Mouse (Mus musculus) gastrocnemius, postnatal 4 days (tissue): ENCODE measurements at regions not wholly inside any gene's neighbourhood (a gene's known extent, or its start where the extent isn't known, plus 50 kb on each side); places are given as distances from the start of the nearest gene placed in this dataset.
"Not testable (repeated sequence)": the region's sequence is repeated elsewhere in the genome, so short reads cannot be mapped to it uniquely, and the experiment has no call there.

Experiments used
- DNase-seq, 2 experiments: peaks; one replicate each; pipeline ENCODE4 v3.0.0; 2021 to 2022; ENCODE audit warnings: low spot score in 2 of 2, mixed read lengths in 2 of 2

DNA sequence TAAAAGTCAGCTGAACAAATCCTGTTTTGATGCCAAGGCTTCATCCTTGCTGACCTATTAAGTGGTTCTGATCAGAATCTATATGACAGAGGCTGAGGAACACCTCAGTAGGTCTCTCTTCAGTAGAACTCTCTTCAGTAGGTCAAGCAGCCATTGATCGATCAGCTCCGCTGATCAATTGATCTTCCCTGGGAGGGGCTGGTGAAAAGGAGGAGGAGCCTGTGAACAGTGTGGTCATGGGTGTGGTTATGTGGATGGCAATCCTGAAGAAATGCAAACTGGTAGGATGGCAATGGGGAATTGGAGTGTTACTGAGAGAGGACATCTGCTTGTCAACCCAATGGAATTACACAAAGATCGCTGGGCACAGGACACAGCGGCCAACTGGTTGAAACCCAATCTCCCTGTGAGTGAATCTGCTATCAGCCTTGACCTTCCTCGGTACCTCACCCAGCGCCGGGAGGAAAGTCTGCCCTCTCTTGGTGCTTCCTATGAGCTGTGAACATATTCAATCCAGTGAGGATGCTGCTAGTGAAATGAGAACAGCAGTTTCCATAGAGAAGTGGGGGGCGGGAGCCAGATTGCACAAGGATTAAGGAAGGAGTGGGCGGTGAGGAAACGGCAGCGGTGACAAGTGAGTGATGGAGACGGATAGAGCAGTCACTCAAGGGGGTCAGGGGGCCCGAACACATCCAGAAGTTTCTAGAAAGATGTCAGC, 213.9 kb downstream of the 3100002H09Rik start:
- DNase-seq: no peak

DNA sequence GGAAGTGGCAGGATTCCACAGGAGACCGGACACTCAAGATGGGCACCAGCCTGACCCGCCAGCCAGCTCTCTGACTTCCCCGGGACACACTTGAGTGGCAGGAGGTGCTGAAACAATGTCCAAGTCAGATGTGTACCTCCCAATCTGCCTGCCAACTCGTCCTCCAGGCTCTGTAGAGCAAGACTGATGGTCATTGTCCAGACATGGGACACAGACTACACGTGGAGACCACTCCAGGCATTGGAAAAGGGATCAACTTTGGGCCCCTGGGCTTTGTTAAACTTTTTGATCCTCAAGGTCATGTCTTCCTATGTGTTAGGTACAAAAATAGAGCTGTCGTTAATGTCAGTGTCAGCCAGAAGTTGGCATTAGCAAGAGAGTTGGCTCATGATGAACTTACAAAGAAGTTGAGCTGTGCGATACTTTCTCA, 214.6 kb downstream of the 3100002H09Rik start:
- DNase-seq: no peak

DNA sequence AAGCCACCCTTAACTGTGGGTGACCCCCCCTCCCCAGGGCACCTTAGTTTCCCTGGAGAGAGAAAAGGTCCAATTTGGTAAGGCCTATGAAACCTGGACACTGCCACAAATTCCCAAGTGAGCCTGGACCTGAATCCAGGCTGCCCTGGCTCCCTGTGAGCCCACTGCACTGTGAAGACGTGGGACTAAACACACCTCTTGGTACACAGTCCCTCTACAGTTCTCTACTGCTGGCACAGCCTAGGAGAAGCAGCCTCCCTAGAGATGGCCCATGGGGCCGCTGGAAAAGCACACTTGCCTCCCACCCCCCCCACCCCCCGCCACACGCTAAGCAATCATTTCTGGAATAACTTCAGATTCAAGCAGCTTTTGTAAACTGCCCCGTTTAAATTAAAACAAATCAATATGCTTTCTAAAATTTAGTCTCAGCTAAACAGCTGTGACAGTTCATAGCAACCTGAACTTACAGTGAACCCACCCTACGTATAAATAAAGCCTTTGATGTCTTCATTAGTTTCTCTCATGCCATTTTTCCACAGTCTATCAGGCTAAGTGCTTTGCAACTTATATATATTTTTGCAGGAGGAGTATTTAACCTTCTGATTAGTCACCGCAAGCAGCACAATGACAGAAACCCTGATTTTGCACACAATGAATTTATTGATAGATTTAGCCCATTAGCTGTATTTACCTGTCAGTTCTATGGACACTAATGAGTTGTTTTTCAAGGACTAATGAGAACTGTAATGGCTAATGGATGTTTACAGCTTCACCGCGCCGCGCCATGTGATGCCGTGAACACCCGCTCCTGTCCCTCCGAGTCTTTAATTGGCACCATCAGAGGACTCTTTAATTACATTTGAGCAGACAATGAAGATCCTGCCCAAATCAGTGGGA, 215.3 kb downstream of the 3100002H09Rik start:
- no peak for DNase-seq

DNA sequence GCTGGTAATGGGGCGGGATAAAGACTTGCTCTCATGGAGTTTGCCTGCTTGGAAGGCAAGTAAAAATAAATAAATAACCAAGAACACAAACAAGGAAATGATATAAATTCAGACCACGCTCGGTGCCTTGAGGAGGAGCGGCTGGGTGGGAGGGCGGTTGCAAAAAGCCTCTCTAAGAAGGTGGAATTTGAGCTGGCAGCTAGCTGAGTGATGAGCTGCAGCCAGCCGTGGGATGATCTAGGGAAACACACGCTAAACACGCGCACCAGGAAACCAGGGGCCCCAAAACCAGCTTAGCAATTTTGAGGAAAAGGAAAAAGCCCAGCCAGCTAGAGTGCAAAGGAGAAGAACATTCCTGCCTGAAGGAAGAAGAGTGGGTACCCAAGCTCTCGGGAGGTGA, 217.0 kb downstream of the 3100002H09Rik start:
- DNase-seq: no peak

DNA sequence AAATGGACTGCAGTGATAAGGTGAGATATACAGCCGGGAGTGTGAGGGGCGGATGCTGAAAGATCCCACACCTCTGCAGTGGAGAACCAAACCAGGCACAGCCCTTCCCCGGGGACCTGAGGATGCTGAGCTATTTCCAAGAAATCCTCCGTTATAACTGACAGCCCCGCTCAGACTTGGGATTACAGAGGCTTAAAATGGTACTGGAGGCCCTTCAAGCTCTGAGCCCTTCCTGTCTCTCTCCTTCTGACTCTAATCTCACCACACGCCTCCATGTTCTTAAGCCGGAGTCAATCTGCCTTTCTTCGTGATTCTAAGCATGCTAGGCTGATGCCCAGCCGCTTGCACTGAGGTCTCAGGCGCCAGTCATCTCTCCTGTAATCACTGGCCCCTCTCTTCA, 221.5 kb downstream of the 3100002H09Rik start:
- no peak for DNase-seq

DNA sequence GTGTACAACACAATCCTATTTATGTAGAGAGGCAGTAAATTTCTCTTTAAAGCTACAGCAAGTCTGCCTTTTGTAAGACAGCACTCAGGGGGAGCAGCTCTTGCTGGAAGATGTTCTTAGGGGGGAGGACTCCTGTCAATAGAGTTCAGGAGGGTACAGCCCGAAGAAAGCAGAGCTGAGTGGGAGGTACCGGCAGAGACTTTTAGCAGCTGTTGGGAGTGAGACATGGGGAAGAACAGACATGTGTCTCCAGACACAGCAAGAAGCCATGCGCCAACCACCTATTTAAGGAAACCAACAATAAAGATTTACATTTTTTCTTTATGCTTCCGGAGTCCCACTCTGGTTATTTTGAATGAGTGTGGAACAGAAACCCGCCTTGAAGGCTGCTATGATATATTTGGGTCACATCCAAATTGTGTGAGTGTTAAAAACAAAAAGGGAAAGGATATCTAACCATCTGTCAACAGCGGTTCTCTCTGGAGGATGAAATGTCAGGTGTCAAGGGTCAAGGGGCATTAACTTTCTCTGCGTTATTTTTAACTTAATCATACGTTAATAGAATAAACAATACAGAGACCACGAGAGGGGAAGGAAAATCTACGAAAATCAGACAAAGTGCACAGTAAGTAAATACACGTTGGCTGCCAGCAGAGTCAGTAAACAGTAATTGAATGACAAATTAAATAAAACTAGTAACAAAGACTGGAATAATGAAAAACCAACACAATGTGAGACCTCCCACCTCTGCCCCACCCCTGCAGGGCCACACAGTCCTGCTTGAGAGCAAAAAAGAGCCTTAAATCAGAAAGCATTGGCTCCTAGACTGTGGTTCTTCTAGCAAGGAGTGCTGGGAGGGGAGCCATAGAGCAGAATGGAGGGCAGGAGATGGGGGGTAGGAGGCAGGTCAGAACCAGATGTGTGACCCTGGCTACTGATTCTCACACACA, 225.2 kb downstream of the 3100002H09Rik start:
- DNase-seq: no peak

DNA sequence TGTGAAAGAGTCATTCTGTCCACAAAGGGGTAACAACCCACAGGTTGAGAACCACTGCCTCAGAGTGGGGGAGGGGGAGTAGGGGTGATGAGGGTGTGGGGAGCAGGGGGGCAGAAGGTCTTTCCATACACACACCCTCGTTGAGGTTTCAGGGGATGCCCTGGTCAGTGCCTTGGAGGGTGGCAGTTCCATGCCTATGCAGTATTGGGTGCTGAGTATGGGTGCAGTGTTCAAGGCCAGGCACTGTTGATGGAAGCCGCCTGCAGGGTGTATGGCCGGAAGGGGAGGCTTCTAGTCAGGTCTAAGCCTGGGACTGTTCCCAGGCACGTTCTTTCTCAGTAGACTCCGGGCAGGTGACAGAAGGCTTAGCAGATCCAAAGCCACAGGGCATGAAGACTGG, 234.1 kb downstream of the 3100002H09Rik start:
- DNase-seq: no peak

DNA sequence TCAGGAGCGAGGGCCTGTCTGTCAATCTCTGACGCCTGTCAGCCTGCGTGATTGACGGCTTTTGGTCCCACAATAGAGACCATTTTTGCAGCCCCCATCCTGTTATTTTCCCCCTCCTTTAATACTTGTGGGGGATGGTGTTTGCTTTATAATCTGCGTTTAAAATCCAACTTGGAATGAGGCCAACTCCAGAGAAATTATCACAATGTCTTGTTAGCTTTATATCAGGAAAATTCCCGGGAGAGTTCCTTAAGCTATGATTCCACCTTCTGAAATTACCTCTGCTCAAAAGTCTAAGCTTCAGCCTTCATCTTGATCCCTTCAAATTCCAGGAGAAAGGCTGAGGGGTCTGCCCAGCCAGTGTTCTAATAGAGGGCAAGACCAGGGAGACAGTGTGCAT, 235.0 kb downstream of the 3100002H09Rik start:
- no peak for DNase-seq

DNA sequence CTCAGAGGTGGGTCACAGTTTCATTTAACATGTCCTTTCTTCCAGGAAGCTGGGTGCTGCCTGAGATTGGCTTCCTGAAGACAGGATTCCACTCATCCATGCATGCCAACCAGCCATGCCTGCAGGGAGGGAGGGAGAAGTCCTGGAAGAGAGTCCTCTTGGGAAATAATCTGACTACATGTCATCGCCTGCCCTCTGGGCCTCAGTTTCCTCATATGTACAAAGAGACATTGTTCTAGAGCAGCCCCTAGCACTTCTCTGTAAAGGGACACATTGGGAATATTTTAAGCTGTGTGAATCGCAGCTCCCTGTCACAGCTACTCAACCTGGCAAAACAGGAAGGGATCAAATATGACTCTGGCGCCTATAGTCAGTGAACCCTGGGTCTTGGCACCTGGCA, 241.8 kb downstream of the 3100002H09Rik start:
- DNase-seq: no peak

DNA sequence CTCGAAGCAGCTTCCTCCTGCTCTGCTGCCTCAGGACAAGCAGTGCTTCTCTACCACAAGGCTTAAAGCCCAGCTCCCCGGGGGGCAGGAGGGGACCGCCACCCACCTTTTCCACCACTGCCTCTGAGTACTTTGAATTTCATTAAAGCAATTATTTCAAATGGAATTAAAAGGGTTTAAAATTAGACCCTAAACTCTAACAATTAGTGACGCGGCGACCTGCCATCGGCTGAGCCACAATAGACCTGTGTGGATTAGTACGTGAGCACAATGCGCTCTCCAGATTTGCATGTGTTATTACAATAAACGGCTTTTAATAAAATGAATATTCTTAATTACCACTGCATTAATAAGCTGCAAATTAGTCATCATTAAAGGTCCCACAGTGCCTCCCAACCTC, 242.5 kb downstream of the 3100002H09Rik start:
- no peak for DNase-seq

DNA sequence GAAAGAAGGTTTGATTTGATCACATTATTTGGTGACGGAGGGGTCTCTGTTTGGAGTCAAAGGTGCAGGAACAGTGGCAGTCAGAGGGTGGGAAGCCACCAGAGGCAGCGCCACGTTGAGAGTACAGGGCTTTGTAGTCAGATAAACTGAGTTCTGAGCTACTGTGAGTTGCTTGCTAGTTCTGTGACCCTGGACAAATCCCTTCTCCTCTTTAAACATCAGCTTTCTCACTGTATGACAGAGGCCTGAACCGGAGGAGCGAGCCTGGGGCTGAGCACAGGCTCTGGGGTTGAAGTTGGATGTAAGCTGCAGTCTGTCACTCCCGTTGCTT, 250.1 kb downstream of the 3100002H09Rik start:
- no peak for DNase-seq

DNA sequence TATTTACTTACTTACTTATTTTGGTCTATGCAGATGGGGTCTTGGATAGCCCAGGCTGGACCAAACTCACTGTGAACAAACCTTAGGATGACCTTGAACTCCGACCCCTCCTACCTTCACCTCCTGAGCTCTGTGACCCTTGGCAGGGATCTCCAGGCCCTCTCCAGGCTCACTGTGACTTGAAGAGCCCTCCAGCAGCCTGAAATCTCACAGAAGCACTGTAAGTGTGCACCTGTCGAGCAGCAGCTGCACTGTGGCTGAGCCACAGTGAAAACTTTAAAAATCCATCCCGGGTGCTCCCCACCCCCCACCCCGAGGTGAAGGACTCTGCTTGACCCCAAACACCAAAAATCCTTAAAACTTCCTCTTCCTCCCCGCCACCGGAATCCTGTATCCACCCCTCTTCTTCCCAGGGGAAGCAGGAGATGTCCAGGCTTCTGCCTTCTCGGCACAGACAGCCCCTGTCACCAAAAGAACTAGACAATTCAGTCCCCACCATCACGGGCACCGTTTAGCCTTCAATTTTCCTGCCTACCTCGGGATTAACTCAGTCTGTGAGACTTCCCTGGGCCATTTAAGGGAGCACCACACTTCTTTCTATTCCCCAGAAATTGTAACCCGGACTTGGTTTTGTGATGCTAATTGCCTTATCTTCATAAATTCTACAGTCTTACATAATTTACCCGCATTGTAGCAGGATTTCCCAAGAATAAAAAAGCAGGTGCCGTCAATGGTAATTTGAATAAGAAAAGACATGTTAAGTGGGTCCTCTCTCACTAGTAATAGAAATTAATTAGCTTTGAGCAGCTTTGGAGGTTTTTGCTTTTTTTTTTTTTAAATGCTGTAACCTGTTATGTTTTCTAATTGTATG, 250.7 kb downstream of the 3100002H09Rik start:
- DNase-seq: no peak

DNA sequence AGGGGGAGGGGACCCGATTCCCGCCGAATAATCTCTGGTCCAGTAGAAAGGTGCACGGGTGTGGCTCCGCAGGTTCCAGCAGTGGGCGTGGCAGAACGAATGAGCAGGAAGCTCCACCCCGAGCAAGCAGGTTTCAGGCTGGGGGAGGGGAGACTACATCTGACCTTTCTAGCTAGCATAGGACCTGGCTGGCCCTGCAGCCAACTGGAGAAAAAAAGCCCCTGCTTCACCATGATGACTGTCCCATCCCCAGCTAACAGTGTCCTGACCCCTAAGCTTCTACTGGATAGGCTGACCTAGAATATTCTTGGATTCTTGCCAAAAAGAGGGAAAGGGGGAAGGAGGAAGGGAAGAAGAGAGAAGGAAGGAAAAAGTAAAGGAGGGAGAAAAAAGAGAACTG, 252.1 kb downstream of the 3100002H09Rik start:
- DNase-seq: not testable (repeated sequence)

DNA sequence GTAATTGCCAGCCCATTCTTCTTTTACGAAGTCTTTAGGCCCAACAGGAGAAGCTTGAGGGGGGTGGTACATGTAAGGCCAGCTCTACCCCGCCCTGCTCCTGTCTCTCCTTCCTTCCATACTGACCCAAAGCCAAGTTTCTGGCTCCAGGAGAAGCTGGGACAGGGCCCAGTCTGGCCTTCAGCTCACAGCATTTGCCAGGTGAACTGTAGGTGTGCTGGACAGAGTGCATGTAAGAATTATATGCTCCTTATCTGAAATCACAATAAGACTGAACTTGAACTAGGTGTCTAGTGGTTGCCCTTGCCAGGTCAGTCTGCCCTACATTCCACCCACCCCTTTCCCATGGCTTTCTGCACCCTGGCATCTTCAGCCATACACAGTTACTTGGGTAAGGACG, 260.2 kb downstream of the 3100002H09Rik start:
- no peak for DNase-seq

DNA sequence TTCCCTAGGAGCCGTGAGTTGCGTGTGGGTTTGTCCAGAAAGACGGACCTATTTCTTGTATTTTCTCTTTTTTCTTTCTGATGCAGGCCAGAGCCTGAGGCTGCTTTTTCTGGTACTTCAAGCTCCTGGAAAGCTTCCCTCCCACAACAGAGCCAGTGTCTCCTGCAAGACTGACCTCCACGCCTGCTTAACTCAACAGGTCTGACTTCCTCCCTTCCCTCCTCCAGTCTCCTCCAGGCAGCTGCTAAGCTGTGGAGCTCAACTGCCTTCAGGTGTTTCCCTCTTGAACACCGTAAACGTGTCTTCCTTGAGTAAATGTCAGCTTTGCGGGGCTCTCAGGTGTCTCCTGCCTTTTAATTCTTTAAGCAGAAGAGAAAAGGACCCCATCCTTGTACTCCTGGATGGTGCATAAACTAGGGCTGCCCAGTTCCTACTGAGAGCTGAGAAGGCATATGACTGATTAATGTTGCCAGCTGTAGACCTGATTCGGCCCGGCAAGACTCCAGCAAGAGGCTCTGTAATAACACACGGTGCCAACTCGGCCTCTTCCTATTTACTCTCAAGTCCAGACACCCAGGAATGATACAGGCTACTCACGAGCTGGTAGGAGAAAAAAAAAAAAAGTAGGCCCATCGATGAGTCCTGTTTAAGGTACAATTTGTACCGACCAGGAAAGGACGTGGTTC, 260.9 kb downstream of the 3100002H09Rik start:
- no peak for DNase-seq

DNA sequence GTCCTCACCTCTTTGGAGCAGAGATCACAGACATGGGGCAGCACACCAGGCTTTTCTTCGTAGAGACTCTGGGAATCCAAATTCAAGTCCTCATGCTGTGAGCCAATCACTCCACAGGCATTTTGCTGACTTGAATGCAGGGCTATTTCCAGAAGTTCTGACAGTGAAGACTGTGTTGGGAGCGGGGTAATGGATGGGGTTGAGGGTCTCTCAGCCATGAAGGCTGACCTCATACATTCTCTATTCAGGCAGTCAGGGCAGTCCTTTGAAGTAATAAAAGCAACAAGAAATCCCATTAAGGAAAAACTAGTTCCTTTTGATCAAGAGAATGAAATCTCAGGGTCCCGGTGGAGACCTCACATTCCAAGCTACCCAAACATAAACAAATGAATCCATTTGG, 261.5 kb downstream of the 3100002H09Rik start:
- DNase-seq: no peak

DNA sequence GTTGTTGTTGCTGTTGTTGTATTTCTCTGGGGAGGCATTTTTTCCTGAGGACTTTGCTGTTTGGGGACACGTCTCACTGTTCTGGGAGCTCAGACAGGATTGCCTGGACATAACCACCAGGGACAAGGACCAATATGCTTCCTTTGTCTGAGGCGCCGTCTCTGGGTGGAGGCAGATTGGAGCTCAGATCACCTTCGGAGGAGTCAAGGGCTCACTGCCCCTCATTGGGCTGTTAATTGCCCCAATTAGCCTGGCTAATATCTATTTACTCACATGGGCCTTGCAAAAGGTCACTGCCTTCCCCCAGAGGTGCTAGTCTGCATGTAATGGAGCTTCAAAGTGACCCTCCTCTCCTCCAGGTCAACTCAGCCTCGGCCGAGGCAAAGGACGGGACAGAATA, 270.5 kb downstream of the 3100002H09Rik start:
- DNase-seq: no peak

DNA sequence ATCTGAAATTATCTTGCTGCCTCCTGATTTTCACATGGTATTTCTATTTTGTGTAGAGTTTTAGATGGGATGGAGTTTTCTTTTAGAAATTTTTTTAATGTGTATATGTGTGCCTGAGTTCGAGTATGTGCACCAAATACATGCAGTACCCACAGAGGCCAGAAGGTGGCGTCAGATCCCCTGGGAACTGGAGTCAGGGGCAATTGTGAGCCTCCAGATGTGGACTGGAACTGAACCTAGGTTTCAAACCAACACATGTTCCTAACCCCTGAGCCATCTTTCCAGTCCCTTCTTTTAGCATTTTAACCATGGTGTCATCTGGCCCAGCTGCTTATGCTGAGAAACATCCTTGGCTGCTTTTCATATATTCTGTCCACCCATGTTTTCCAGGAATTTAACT, 274.9 kb downstream of the 3100002H09Rik start:
- no peak for DNase-seq

DNA sequence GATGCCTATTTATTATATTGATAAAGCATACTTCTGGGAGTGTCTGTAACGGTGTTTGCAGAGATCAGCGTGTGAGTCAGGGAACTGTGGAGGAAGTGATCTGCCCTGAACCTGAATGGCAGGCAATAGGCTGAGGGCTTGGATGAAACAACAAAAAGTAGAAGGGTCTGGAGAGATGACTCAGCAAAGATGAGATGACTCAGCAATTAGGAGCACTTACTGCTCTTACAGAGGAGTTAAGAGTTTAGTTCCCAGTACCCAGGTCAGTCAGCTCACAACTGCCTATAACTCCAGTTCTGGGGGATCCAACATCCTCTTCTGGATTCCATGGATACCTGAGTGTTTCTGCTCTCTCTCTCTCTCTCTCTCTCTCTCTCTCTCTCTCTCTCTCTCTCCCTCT, 277.6 kb downstream of the 3100002H09Rik start:
- no peak for DNase-seq

DNA sequence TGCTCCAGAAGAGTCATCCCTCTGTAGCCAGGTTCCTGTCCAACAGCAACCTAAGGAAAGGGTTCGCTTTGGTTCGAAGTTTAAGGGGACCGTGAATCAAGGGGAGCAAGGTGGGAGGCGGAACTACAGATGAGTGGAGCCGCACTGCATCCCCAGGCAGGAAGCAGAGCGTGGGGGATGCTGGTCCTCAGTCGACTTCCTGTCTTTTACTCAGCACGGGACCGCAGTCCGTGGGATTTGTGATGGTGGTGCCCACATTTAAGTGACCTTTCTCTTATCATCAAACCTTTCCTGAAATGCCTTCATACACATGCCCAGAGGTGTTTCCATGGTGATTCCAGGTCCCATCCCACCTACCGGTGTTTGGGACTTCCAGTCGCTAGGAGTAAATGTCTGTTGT, 278.2 kb downstream of the 3100002H09Rik start:
- DNase-seq: no peak
